Comparison of ENCODE assay signal across 8 mouse cellular contexts in genomic region chr17:73296855-73297254, GRCm38 (mm10).
DNase-seq lines count a peak whose midpoint lies in the region; ATAC-seq and TF ChIP-seq lines count a peak whose summit lies in the region.

No protein-coding gene starts in this region.

- H3K27me3 ChIP-seq in ES-Bruce4 (ENCODE audit: control insufficient read depth, insufficient read depth, low read length, poor library complexity, severe bottlenecking) = no peaks in the 10 kb centered on the region; the same call in 1 of the 2 replicates

- TF ChIP-seq EP300 in ES-Bruce4 (IDR thresholded peaks at IDR 0.05; ENCODE audit: insufficient read depth, low read depth, low read length) = no peak

- no peaks in the 10 kb centered on the region for H3K4me1 ChIP-seq in ES-Bruce4 (ENCODE audit: control insufficient read depth, insufficient read depth, low read length)
- H3K4me1 ChIP-seq in cortical plate, adult 2 months (ENCODE audit: control insufficient read depth, insufficient read depth, low read length) = no peaks in the 10 kb centered on the region

- no peak overlapping the region for H3K4me3 ChIP-seq in ES-Bruce4 (ENCODE audit: low read depth, low read length)
- no peak overlapping the region for H3K4me3 ChIP-seq in cortical plate, adult 2 months (ENCODE audit: insufficient read depth, low read length)
- no peak overlapping the region for H3K4me3 ChIP-seq in layer of hippocampus, adult 2 months

- ATAC-seq in CD4-positive, CD25-positive, alpha-beta regulatory T cell, adult 4 months = no peak
- 0 out of 2 replicates have a peak, but pooled peaks have one; percentile 21 for ATAC-seq in granulocyte monocyte progenitor cell, adult 5-6 weeks (replicated peaks; ENCODE audit: poor library complexity, severe bottlenecking)

- TF ChIP-seq POLR2A in ES-Bruce4 (IDR thresholded peaks at IDR 0.05; ENCODE audit: insufficient read depth, low read length) = no peak
- TF ChIP-seq POLR2A in cortical plate, adult 2 months (IDR thresholded peaks at IDR 0.05; ENCODE audit: extremely low read depth, insufficient read depth, low read length) = no peak

- peak; percentile 43 for TF ChIP-seq CTCF in ES-Bruce4 (IDR thresholded peaks at IDR 0.05; ENCODE audit: low read depth, low read length)
- TF ChIP-seq CTCF in cortical plate, adult 2 months (IDR thresholded peaks at IDR 0.05; ENCODE audit: extremely low read depth, insufficient read depth, low read length) = peak; percentile 87
- TF ChIP-seq CTCF in layer of hippocampus, adult 2 months (conservative IDR thresholded peaks at IDR 0.05) = peak; percentile 78

- DNase-seq in CD4-positive, CD25-positive, alpha-beta regulatory T cell, adult 2 months (ENCODE audit: low read depth, low spot score) = peak; percentile 82
- DNase-seq in layer of hippocampus, adult 2 months (ENCODE audit: low spot score in 2 of 2) = peak; percentile 69 to 72
- DNase-seq in lung, postnatal 36 days = peak; percentile 71
- DNase-seq in right cerebral cortex, postnatal 14 days = peak; percentile 75

- H3K9me3 ChIP-seq in ES-Bruce4 (replicated peaks; ENCODE audit: control insufficient read depth, insufficient read depth, low read length, poor library complexity, severe bottlenecking) = no peaks in the 10 kb centered on the region

- H3K27ac ChIP-seq in ES-Bruce4 (ENCODE audit: insufficient read depth, low read length) = no peak overlapping the region
- H3K27ac ChIP-seq in cortical plate, adult 2 months (ENCODE audit: insufficient read depth, low read length) = no peak overlapping the region
- no peak overlapping the region for H3K27ac ChIP-seq in layer of hippocampus, adult 2 months

- no peak overlapping the region for H3K9ac ChIP-seq in ES-Bruce4 (ENCODE audit: low read depth, poor library complexity, severe bottlenecking)

- no peaks in the 10 kb centered on the region for H3K36me3 ChIP-seq in ES-Bruce4 (ENCODE audit: control insufficient read depth, insufficient read depth, low read length, poor library complexity, severe bottlenecking)
